Mouse (Mus musculus) liver, postnatal 0 days (tissue): Measurements from ENCODE around the gene Grxcr1.

Experiments used
- CTCF ChIP-seq: sonication (generic); IDR thresholded peaks from 2 replicates; pipeline ENCODE4 v1.5.1; 2016; ENCODE audit warnings: antibody characterized with exemption, low read depth
- EP300 ChIP-seq: IDR thresholded peaks from 2 replicates; pipeline ENCODE4 v1.6.1; 2016; ENCODE audit warnings: antibody characterized with exemption, low read depth, mild to moderate bottlenecking

DNA sequence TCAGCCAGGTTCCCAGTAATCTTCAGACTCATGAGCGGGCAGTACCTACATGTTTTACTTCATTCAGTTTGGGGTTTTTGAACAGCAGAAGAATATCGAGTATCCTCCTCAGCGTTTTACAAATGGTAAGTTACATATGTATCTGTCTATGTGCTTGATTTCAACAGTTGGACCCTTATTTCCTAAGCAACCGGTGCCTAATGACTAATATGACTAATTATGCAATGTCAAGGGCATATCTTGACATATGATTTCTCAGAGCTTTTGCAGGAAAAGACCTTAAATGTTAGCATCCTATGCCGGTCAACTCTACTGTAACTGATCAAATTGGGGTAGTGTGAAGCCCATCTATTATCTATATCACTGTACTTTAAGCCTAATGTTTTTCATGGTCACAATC, 11.7 kb downstream of the Grxcr1 start:
- TF ChIP-seq CTCF (no peak), EP300 (no peak)
